Mouse (Mus musculus) ES-Bruce4 (cell line): Measurements from ENCODE around the gene Med13l.

Experiments
- CTCF ChIP-seq: IDR thresholded peaks from one replicate; pipeline ENCODE4 v1.8.1; 2011; ENCODE audit warnings: low read depth, low read length
- POLR2A ChIP-seq: IDR thresholded peaks from one replicate; pipeline ENCODE4 v1.8.1; 2011; ENCODE audit warnings: low read length; ENCODE audit not compliant: insufficient read depth

DNA sequence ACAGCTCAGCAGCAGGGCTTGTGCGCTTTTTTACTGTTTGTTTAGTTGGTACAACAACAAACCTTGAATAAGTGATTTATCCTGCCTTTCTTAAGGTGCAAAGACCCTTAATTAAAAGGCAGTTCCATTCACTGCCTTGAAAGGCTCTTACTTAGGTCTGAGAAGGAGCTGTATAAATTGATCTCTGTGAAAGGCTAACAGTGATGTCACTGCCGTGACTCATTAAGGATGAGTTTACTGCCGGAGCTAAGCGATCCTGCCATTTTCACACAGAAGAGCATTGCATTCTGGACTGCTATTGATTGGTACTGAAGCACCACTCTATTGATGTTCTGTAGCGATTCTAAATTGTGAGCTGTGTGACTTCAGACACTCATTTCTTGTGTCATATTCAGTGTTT, 113.4 kb downstream of the Med13l start:
- no peak for TF ChIP-seq CTCF
- no peak for TF ChIP-seq POLR2A
